Mouse (Mus musculus) hematopoietic stem cell, adult 5-6 weeks (primary cell): ENCODE data around the gene Ccdc144b. TPM values are rescaled to one million over a fixed set of nuclear protein-coding genes. Genes with fewer than 3 reads are reported as not detected.
A peak's percentile ranks its signal among the peaks of the same experiment; 100 is the strongest.

Source experiments
- ATAC-seq, 2 experiments: fragments of 125-278 bp in 1 of 2; replicated peaks in 1 of 2; 2 replicates each; pipeline ENCODE4 v1.8.0; 2016 to 2017; ENCODE audit warnings: inconsistent platforms in 2 of 2, mild to moderate bottlenecking in 2 of 2, moderate number of reproducible peaks in 2 of 2, low read depth in 1 of 2, moderate TSS enrichment in 1 of 2; ENCODE audit not compliant: low FRiP score in 2 of 2, poor library complexity in 2 of 2, severe bottlenecking in 2 of 2, insufficient read depth in 1 of 2, low TSS enrichment in 1 of 2
- total RNA-seq: library from RNA; stranded (forward); fragments of 172-1452, 232-1000 nt; gene quantifications from 2 replicates; pipeline ENCODE4 v1.2.3, GENCODE M21; 2017

Ccdc144b gene
- total RNA-seq, 1 experiment from 2014 or later = not detected

GRCm38 (mm10) chr3:36049106-36049505 is 4.2 kb downstream of the Ccdc144b start:
- ATAC-seq = no peak

GRCm38 (mm10) chr3:36045086-36045485 is 8.3 kb downstream of the Ccdc144b start:
- no peak for ATAC-seq

GRCm38 (mm10) chr3:36044520-36044919 is 8.8 kb downstream of the Ccdc144b start:
- ATAC-seq = no peak

GRCm38 (mm10) chr3:36031740-36032510 is 21.4 kb downstream of the Ccdc144b start:
- ATAC-seq = no peak

GRCm38 (mm10) chr3:36029993-36030392 is 23.4 kb downstream of the Ccdc144b start:
- ATAC-seq = peak; percentile 62 to 76

- no peak for ATAC-seq
These were observed 27.6 kb downstream of the Ccdc144b start for GRCm38 (mm10) chr3:36025732-36026131.

- ATAC-seq = no peak
These were observed 42.1 kb downstream of the Ccdc144b start for GRCm38 (mm10) chr3:36011239-36011638.

GRCm38 (mm10) chr3:36008411-36009154 is 44.8 kb downstream of the Ccdc144b start:
- no peak for ATAC-seq

GRCm38 (mm10) chr3:36004028-36004895 is 49.1 kb downstream of the Ccdc144b start:
- ATAC-seq = no peak

GRCm38 (mm10) chr3:36000275-36001239 is 52.8 kb downstream of the Ccdc144b start, which contains the start of gene Mccc1:
Gene Mccc1, minus strand, starts transcription at chr3:36000678.
- peak; percentile 99 for ATAC-seq

GRCm38 (mm10) chr3:35994552-35995531 is 58.5 kb downstream of the Ccdc144b start:
- ATAC-seq = no peak

GRCm38 (mm10) chr3:35990715-35991114 is 62.6 kb downstream of the Ccdc144b start:
- ATAC-seq = no peak

- ATAC-seq = no peak
These were observed 65.3 kb downstream of the Ccdc144b start for GRCm38 (mm10) chr3:35988031-35988430.

- no peak for ATAC-seq
These were observed 67.1 kb downstream of the Ccdc144b start for GRCm38 (mm10) chr3:35986266-35986665.

GRCm38 (mm10) chr3:35973551-35973950 is 79.8 kb downstream of the Ccdc144b start:
- ATAC-seq = peak; percentile 83 to 86; a peak in 3 of 4 replicates
